Mouse (Mus musculus) heart, embryonic 14.5 days (tissue): ENCODE results near the gene Cog5. TPM values are rescaled to one million over a fixed set of nuclear protein-coding genes. Genes with fewer than 3 reads are reported as not detected.

Experiments
- ATAC-seq: fragments of 200-750 bp; cut with Nextera tagmentation; 2 replicates; pipeline ENCODE4 v1.8.0; 2017; ENCODE audit warnings: low read depth, moderate TSS enrichment; ENCODE audit not compliant: insufficient number of reproducible peaks, insufficient read depth, low FRiP score
- H3K27ac ChIP-seq, 2 experiments: fragments of 200-500 bp in 1 of 2; fragments of 300-500 bp in 1 of 2; sonication (generic) in 1 of 2; replicated peaks in 1 of 2; 2 replicates each; pipeline ENCODE4 v1.5.1; 2012 to 2014; ENCODE audit warnings: low read depth in 2 of 2, low read length in 2 of 2, control low read depth in 1 of 2, mild to moderate bottlenecking in 1 of 2, mixed read lengths in 1 of 2; ENCODE audit not compliant: control insufficient read depth in 1 of 2, insufficient read depth in 1 of 2
- H3K27me3 ChIP-seq: fragments of 300-500 bp; sonication (generic); 2 replicates; pipeline ENCODE4 v1.6.1; 2014; ENCODE audit warnings: mild to moderate bottlenecking, low read length, control low read depth; ENCODE audit not compliant: control insufficient read depth, insufficient read depth
- H3K36me3 ChIP-seq: fragments of 300-500 bp; sonication (generic); 2 replicates; pipeline ENCODE4 v1.6.1; 2014; ENCODE audit warnings: mild to moderate bottlenecking, control low read depth, low read length, mixed read lengths; ENCODE audit not compliant: control insufficient read depth, insufficient read depth
- H3K4me1 ChIP-seq, 2 experiments: fragments of 200-500 bp in 1 of 2; fragments of 300-500 bp in 1 of 2; sonication (generic) in 1 of 2; 2 replicates each; pipeline ENCODE4 v1.6.1; 2012 to 2014; ENCODE audit warnings: low read length in 2 of 2, control low read depth in 1 of 2, mixed read lengths in 1 of 2; ENCODE audit not compliant: control insufficient read depth in 2 of 2, insufficient read depth in 2 of 2
- H3K4me2 ChIP-seq: fragments of 300-500 bp; sonication (generic); 2 replicates; pipeline ENCODE4 v1.6.1; 2014; ENCODE audit warnings: mild to moderate bottlenecking, low read length
- H3K4me3 ChIP-seq, 2 experiments: fragments of 200-500 bp in 1 of 2; fragments of 300-500 bp in 1 of 2; sonication (generic) in 1 of 2; 2 replicates each; pipeline ENCODE4 v1.5.1; 2012 to 2014; ENCODE audit warnings: low read length in 2 of 2, mild to moderate bottlenecking in 2 of 2, control low read depth in 1 of 2, low read depth in 1 of 2, moderate library complexity in 1 of 2; ENCODE audit not compliant: control insufficient read depth in 1 of 2, insufficient read depth in 1 of 2
- H3K9ac ChIP-seq: fragments of 300-500 bp; sonication (generic); 2 replicates; pipeline ENCODE4 v1.6.1; 2014; ENCODE audit warnings: mild to moderate bottlenecking, low read length
- H3K9me3 ChIP-seq: fragments of 300-500 bp; sonication (generic); 2 replicates; pipeline ENCODE4 v1.6.1; 2016; ENCODE audit warnings: low read length, control low read depth; ENCODE audit not compliant: control insufficient read depth
- WGBS: fragments of 180-500 bp; shearing (Covaris S2); extraction: QIAGEN DNeasy Blood & Tissue Kit; methylation state at CpG from one replicate; pipeline ENCODE4 v1.1.7; 2014; 5-methylcytosine and 5-hydroxymethylcytosine counted together
- polyA plus RNA-seq: library from polyadenylated mRNA; unstranded; fragments of >200 nt; fragmentation: Nextera tagmentation; extraction: Ambion mirVana; gene quantifications from 2 replicates; pipeline ENCODE4 v1.2.1, GENCODE M21; 2014

Cog5 gene
- polyA plus RNA-seq, 1 experiment from 2014 or later, result 38.0 TPM

DNA sequence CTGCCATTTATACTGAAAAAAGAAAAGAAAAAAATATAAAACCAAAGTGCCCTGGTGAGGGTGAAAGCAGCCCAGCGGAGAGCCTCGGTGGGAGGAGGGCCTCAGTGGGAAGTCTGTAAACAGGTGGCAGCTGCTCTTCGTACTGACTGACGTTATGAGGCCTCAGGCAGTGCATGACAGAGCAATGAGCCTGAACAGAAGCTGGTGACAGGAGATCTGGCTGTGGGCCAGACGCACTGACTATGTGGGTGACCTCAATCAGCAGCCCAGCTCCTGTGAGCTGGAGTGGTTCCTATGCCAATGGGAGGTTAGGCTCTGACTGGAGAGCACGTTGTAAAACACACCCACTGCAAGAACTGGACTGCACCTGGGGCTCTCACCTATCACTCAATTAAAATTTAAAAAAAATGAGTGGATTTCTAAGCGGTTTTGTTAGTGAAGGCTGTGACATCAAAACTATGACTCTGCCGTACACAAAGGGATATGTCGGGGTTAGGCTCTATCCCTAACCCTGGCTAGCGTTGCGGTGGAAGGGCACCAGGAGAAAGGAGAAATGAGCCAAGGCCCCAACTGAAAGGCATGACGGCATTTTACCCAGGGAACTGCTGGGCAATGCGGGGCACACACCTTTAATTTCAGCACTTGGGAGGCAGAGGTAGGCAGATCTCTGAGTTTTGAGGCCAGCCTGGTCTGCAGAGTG lies 319.0 kb downstream of the Cog5 start:
- peak; percentile 94 for ATAC-seq
- Histone ChIP-seq H3K27me3 (no peaks in the 10 kb centered on the region), H3K4me3 (no peak overlapping the region), H3K9ac (no peak overlapping the region), H3K4me1 (peaks cover 6 to 18% of the 10 kb centered on the region in 2 experiments), H3K27ac (peak overlapping the region in 1 of 2 experiments; percentile 55; a peak in 2 of 4 replicates), H3K4me2 (peak overlapping the region; percentile 31), H3K36me3 (no peaks in the 10 kb centered on the region), H3K9me3 (no peaks in the 10 kb centered on the region)
- WGBS, result 29% methylated on average over 13 of the region's 13 CpGs

DNA sequence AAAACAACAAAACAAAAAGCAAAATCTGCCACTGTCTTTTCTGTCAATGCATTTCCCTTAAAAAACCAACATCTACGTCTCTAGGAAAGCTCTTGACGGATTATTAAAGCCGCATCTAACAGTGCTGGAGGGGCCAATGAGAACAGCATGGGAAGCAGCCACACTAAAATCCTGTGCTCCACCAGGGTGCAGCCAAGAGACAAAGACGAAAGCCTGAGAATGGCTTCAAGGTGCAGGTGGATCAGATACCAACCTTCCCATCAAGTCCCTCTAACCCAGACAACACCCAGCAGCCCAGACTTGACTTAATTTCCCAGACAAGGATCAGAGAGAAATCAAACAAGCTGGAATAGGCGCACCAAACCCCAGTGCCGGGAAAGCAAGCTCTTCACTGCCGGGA lies 321.9 kb downstream of the Cog5 start:
- H3K4me3 ChIP-seq, result no peak overlapping the region
- peaks cover 5 to 10% of the 10 kb centered on the region in 2 experiments; a peak in 2 of 4 replicates for H3K4me1 ChIP-seq
- H3K27me3 ChIP-seq, result no peaks in the 10 kb centered on the region
- WGBS, result 51% methylated on average over 7 of the region's 7 CpGs
- H3K4me2 ChIP-seq, result no peak overlapping the region
- no peaks in the 10 kb centered on the region for H3K9me3 ChIP-seq
- no peak overlapping the region for H3K27ac ChIP-seq
- no peak overlapping the region for H3K9ac ChIP-seq
- ATAC-seq, result no peak
- no peaks in the 10 kb centered on the region for H3K36me3 ChIP-seq

- 73% methylated on average over 12 of the region's 12 CpGs for WGBS
Measured at GRCm38 (mm10) chr12:31977613-31978195, 323.0 kb downstream of the Cog5 start.

GRCm38 (mm10) chr12:31983238-31983637 lies 328.6 kb downstream of the Cog5 start:
- Histone ChIP-seq H3K4me3 (no peak overlapping the region), H3K9me3 (no peaks in the 10 kb centered on the region), H3K27ac (no peak overlapping the region), H3K36me3 (no peaks in the 10 kb centered on the region), H3K27me3 (no peaks in the 10 kb centered on the region), H3K4me2 (no peak overlapping the region), H3K4me1 (peaks cover 3% of the 10 kb centered on the region in 2 experiments; a peak in 2 of 4 replicates), H3K9ac (no peak overlapping the region)
- WGBS, result 66% methylated on average over 7 of the region's 7 CpGs
- ATAC-seq, result no peak

More at GRCm38 (mm10) chr12:31977613-31978195, 323.0 kb downstream of the Cog5 start:
- no peak overlapping the region for H3K9ac ChIP-seq
- ATAC-seq, result no peak
- H3K27me3 ChIP-seq, result no peaks in the 10 kb centered on the region
- no peaks in the 10 kb centered on the region for H3K9me3 ChIP-seq
- H3K4me3 ChIP-seq, result no peak overlapping the region
- no peaks in the 10 kb centered on the region for H3K36me3 ChIP-seq
- no peak overlapping the region for H3K4me2 ChIP-seq
- no peak overlapping the region for H3K27ac ChIP-seq
- H3K4me1 ChIP-seq, result peaks cover 4 to 10% of the 10 kb centered on the region in 2 experiments; a peak in 2 of 4 replicates

DNA sequence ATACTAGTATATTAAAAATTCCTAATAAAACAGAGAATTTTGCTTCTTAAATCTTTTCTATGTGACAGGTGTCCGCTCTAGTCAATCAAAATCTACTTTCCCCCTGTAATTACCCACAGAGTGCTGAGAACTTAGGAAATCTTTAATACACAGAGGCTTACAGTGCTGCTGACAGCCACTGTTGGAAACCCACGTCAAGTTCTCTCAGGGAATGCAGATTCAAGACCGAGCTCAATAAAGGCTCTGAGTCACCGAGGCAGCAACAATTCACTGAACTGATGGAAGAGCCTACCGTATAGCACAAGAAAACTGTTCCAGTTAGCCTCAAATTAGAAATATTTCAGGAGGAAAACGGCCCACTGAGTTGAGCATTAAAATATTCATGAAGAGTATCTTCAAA lies 329.1 kb downstream of the Cog5 start:
- WGBS, result 71% methylated on average over 6 of the region's 6 CpGs
- Histone ChIP-seq H3K9me3 (no peaks in the 10 kb centered on the region), H3K4me3 (no peak overlapping the region), H3K27me3 (no peaks in the 10 kb centered on the region), H3K36me3 (no peaks in the 10 kb centered on the region), H3K4me1 (peaks cover 3% of the 10 kb centered on the region in 2 experiments; a peak in 2 of 4 replicates), H3K4me2 (no peak overlapping the region), H3K27ac (no peak overlapping the region), H3K9ac (no peak overlapping the region)
- no peak for ATAC-seq

- Histone ChIP-seq H3K27me3 (no peaks in the 10 kb centered on the region), H3K4me1 (peaks cover 3% of the 10 kb centered on the region in 2 experiments; a peak in 2 of 4 replicates), H3K9ac (no peak overlapping the region), H3K27ac (no peak overlapping the region), H3K4me3 (no peak overlapping the region), H3K36me3 (no peaks in the 10 kb centered on the region), H3K4me2 (no peak overlapping the region), H3K9me3 (no peaks in the 10 kb centered on the region)
- no peak for ATAC-seq
- WGBS, result 50% methylated on average over 2 of the region's 2 CpGs
Measured at GRCm38 (mm10) chr12:31984206-31984605, 329.5 kb downstream of the Cog5 start.

DNA sequence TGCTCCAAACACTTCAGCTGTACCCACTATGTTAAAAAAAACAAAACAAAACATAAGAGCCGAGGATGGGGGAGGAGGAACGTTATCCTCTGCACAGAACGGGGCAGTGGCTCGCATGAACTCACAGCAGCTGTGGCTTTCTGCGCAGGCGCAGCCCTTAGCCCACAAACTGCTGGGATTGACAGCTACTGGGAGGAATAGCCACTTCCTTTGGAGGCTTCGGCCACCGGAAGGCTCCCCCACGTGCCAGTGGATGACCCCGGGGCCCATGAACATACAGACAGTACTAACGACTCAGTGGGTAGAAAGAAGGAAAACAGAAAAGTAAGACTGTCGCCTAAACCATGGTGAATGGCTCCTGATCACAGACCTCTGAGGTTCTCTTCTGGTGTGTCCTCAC lies 330.0 kb downstream of the Cog5 start:
- Histone ChIP-seq H3K4me3 (no peak overlapping the region), H3K9me3 (no peaks in the 10 kb centered on the region), H3K4me1 (peaks cover 3% of the 10 kb centered on the region in 2 experiments; a peak in 2 of 4 replicates), H3K9ac (no peak overlapping the region), H3K27me3 (no peaks in the 10 kb centered on the region), H3K36me3 (no peaks in the 10 kb centered on the region), H3K27ac (no peak overlapping the region), H3K4me2 (no peak overlapping the region)
- no peak for ATAC-seq
- WGBS, result 46% methylated on average over 12 of the region's 12 CpGs
